Mouse (Mus musculus): ENCODE measurements around the gene Ankrd63.

The Ankrd63 gene

DNA sequence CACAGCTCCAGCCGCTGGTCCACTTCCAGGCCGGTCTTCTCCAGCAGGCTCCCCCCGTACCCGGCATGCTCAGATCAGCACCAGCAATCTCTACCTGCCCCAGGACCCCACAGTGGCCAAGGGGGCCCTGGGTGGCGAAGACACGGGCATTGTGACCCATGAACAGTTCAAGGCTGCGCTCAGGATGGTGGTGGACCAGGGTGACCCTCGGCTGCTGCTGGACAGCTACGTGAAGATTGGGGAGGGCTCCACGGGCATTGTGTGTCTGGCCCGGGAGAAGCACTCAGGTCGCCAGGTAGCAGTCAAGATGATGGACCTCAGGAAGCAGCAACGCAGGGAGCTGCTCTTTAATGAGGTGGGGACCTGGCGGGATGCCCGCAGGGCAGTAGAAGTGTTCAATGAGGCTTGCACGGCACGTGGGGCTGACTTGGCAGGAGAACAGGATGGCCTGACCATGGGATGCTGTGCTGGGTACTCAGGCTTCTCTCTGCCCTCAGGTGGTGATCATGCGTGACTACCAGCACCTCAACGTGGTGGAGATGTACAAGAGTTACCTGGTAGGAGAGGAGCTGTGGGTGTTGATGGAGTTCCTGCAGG, 10.3 kb downstream of the Ankrd63 start:
- no peak for DNase-seq (ENCODE audit: low spot score in 2 of 2)

DNA sequence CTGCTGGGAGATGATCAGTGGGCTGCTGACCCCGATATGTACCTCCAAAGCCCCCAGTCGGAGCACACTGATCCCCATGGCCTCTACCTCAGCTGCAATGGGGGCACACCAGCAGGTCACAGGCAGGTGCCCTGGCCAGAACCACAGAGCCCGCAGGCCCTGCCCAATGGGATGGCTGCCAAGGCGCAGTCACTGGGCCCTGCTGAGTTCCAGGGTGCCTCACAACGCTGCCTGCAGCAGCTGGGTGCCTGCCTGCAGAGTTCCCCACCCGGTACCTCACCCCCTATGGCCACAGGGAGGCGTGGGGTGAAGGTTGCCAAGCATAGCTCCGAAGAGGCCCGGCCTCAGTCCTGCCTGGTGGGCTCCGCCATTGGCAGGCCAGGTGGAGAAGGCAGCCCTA, 13.9 kb downstream of the Ankrd63 start:
- DNase-seq (ENCODE audit: low spot score in 2 of 2) = no peak

DNA sequence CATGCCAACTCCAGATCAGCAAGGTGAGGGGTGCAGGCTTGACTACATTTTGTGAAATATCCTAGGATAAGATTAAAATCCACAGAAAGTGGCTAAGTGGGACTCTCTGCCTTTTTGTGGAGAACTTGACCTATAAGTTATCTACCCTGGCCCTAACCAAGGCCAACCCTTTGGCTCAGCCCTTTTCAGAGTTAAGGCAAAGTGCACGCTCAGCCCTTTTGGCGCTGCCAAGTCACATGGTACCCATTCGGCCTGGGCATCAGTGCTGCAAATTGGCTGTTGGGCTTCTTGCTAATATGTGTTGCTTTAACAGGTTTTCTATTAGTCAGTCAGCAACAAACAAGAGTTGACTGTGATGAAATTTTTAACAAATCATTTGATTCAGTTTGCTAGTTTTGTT, 16.0 kb downstream of the Ankrd63 start:
- no peak for DNase-seq (ENCODE audit: low spot score in 2 of 2)

DNA sequence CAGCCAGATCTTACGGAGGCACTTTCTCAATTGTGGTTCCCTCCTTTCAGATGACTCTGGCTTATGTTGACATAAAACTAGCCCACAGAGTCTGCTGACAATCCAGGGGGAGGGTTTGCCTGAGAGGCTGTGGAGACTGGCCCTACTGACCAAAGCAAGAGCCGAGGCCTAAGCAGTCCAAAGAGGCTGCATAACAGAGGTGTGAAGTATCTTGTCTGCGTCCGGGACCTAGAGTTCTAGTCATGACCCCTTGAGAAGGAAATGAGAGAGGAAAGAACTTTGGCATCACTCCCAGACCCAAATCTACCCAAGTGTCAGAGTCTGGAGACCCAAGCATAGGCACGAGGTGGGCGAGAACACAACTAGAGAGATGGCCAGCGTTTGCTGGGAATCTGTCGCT, 17.1 kb downstream of the Ankrd63 start:
- DNase-seq (ENCODE audit: low spot score in 2 of 2) = no peak

DNA sequence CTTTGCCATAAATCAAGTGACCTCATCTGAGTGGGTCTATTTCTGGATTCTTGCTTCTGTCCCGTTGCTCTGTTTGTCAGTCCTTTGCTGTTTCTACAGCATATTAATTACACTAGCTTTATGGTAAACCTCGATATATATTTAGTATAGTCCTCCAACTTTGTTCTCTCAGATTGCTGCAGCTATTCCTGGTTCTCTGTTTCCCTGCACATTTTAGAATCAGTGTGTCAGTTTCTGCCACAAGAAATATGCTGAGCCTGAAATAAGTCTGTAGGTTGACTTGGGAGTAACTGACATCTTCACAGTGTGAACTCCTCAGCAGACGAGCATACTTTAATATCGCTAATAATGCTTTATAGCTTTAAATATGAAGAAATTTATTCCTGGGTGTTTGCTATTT, 18.7 kb downstream of the Ankrd63 start:
- DNase-seq (ENCODE audit: low spot score in 2 of 2) = no peak

DNA sequence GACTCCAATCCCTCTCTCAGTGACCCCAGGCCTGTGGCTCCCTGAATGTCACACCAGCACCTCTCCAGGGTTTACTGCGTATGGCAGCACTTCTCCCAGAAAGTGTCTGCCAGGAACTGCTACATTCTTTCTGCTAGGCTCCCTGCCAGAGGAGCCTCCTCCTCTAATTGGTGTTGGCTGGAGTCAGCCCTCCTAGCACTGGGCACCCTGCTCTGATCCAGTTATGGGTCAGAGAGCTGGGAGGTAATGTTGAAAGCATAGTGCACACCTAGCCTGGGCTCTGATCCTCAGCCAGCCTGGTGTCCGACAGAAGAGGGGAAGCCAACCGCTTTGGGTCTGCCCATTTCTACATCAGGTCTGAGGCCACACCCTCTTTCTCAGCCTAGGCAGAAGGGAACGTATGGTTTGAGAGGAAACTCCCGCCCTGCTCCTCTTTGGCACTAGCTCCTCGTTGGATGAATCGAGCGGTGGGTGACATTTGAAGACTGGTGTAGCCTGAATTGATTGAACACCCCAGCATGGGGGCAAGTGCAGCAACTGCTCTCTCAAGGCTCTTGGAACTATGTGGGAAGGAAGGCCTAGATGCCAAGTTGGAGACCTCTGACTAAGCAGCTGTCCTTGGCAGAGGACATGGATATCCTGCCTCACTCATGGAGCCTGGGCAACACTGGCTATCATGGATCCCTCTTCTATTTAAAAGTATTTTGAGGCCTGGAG, 21.1 kb downstream of the Ankrd63 start:
- no peak for DNase-seq (ENCODE audit: low spot score in 2 of 2)

DNA sequence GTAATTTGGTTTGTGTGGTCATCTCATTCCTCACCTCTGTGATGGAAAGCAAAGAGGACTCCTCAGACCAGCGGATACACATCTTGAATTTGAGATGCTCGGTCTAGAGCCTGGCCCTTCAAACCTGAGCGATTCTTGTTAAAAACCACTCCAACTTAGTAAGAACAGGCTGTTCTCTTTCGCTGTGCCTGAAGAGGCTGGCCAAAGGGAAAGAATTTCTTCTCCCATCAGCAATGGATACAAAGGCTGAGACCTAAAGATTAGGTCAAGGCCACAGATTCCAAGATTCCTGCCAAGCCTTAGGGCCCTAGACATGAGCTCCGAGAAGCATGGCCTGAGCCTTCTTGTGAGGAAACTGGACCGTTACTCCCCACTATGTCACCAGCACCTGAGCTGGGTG, 22.8 kb downstream of the Ankrd63 start:
- DNase-seq (ENCODE audit: low spot score in 2 of 2) = no peak

DNA sequence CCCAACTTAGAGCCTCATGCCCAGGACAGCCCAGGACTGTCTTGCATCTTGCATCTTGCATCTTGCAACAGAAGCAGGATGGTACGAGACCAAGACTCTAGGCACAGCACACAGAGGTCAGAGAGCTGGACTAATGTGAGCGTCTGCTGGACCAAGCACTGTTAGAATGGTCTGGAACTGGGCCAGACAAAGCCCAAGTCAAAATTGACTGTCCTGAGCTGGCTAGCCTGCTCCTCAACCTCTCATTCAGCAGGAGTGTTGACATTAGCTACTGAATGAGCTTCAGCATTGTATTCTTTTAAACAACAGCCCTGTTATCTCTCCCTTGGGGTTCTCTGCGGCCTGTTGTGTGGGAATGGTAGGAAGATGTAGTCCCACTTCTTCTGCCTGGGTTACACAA, 24.2 kb downstream of the Ankrd63 start:
- no peak for DNase-seq (ENCODE audit: low spot score in 2 of 2)

DNA sequence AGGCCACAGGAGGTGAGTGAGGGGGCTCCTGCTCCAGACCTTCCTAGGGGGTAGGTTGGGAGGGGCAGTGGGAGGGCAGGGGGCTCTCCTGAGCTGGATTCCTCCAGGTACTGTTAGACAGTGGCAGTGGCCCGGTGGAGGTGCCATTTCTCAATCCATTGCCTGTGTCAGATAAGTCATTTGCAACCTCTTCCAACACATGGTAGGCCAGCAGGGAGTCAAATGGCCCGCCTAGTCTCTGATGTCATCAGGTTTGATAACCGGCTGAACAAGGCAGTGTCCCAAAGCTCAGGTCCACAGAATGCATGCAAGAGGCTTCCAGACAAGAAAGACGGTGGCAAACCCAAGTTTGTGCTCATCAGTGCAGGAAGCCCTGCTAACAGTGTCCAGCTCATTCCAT, 25.9 kb downstream of the Ankrd63 start:
- DNase-seq (ENCODE audit: low spot score in 2 of 2) = no peak

DNA sequence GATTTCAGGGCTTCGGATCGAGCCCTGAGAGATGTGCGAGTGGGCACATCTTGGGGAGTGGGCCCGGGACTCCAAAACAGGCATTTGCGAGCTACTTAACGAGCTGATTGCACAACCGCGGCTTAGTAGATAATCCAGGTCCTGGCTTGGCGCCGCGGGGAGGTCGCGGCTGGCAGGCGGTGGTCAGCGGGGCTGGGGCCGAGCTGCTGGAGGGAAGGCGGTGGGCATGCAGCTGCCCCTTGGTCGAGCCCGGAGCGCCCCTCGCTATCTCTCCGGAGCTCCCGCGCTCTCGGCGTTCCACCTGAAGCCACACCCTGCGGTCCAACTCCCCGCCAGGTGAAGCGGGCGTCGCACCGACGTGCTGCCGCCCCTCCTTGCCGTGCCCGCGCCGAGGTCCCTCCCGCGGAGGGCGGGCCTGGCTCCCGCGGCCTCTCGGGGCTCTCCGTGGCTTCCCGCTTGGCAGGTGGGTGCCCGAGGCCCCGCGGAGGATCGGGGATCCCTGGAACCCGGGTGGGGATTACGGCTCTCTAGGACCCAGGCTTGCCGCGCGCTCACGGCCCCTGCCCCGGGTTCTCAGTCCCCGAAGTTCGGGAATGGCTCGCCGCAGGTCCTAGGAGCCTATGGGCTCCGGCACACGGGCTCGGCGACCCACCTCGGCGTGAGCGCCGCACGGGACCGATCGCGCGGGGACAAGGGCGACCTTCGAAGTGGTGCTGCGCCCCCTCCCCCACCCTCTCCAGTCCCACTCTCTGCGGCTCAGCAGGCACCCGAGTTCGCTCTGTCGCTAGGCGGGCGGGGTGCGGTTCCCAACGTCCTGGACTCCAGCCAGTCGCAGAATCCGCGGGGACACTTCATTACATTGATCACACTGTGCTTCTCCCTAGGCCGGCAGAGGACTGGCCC, 26.7 kb downstream of the Ankrd63 start:
- peak in 1 of 2 experiments; percentile 46 for DNase-seq (ENCODE audit: low spot score in 2 of 2)

DNA sequence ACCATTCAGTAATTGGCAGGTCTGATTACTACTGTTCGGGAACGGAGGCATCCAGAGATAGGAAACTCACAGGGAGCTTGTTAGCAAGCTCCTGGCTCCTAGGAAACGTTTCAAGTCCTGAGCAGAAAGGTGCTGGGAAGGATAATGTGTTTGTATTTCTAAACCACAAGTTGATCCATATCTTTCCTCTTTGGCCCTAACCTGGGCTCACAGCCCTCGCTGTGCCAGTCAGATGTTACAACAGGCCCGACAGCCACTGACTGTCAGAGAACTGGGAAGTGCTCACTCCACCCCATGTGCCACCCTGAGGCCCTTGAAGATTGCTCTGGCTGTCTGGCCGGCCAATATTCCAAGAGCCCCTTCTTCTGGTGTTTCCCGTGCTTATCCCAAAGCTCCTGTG, 29.3 kb downstream of the Ankrd63 start:
- no peak for DNase-seq (ENCODE audit: low spot score in 2 of 2)

DNA sequence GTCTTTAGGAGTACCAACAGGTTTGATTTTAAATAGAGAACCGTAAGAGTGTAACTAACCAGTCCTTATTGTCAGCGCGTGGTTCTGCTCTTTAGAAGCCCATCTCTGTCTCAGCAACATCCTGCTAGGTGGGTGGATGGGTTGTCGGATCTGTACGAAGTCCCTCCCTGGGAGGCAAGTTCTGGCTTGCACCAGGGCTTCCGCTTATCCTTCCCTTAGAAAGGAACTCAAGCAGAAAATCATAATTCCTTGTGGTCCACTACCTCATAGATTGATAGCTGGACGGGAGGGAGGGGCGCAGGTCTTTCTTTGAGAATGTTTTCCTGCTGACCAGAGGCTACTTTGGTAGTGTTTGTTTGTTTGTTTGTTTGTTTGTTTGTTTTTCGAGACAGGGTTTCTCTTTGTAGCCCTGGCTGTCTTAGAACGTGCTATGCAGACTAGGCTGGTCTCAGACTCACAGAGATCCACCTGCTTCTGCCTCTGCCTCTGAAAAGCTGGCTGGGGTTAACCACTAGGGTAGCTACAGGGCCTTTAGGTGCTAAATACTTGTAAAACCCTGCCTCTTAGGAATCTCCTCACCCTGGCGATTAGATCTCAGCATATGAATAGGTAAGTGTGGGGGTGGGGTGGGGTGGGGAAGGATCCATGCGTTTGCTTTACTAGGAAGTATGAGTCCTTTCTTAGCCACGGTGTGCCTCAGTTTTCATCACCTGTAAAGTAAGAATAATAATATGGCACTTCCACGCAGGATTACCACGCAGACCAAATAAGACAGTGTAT, 29.9 kb downstream of the Ankrd63 start:
- no peak for DNase-seq (ENCODE audit: low spot score in 2 of 2)

DNA sequence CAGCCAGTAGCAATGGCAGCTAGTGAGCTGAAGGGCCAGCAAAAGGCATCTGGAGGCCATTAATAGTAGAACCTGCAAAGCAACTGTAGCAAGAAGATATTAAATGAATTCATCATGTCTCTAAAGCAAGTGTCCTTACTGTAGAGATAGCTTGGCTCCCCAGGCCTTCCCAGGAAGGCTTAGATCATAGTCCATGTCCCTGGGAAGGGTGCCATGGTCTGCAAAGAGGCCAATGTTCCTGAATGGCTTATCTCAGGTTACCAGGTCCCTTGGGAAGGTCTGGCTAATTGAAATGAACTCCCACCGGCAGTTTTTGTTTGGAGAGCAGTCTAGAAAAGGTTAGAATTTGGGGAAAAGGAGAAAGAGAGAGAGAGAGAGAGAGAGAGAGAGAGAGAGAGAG, 32.0 kb downstream of the Ankrd63 start:
- DNase-seq (ENCODE audit: low spot score in 2 of 2) = no peak

DNA sequence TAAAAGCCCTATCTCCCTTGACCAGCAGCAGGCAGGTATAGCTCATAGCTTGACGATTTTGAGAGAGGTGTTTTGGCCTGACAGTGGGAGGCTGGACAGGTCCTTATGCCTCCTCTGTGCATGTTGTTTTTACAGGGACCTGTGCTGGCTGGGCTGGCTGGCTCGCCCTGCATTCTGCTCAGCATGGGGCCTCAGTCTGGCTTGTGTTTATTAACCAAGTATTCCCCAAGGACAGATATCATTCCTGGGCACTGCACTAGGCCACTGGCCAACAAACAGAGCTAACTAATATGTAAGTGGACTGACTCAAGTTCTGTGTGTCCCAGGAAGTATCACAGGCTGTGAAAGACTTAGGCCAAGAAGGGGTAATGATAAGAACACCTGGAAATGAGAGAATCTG, 34.0 kb downstream of the Ankrd63 start:
- no peak for DNase-seq (ENCODE audit: low spot score in 2 of 2)

DNA sequence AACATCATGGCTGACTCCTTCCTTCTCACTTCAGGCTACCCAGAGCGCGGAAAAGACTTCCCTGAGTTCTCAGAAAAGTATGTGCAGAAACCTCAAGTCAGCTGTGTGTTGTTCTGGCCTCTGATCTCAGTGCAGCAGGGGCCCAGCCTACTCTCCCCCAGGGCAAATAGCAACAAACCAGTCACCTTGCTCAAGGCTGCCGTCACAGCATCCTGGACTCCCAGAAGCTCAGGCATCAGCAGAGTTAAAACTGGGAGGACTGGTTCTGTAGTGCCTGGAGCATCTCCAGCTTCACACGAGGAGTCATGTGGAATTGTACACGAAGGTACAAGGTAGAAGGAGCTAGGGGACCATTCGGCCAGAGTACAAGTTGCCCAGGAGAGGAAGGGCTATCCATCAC, 34.5 kb downstream of the Ankrd63 start:
- DNase-seq (ENCODE audit: low spot score in 2 of 2) = no peak

DNA sequence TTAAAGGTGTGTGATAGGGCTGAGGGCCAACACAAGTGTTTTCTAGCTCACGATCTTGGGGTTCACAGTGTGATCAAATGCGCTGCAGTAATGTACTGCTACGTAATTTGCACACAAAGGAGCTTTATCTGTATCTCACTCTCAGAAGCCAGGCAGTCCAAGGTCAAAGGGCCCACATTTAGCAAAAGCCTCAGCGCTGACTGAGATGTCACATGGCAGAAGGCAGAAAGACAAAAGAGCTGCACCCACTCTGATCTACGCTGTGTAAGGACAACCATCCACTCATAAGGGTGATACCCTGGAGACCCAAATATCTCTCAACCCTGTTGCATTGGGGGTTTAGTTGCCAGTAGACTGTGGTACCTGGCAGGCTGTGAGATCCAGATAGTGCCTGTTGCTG, 36.6 kb downstream of the Ankrd63 start:
- DNase-seq (ENCODE audit: low spot score in 2 of 2) = no peak

DNA sequence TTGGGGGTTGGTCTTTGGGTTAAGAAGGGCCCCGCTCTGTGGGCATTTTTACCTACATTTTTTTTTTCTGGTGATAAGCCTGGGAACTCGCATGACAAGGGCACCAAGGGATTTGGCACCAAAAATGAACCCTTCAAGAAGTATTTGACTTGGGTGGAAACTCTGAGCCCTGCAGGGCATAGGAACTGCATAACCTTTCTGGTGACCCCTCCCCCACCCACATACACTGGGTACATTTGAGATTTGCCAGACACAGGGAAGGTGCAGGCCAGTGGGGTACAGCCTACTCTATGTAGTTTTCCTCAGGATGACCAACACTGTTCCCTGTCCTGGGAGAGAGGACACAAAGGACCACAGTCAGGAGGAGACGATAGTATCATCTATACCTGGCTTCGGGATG, 38.1 kb downstream of the Ankrd63 start:
- DNase-seq (ENCODE audit: low spot score in 2 of 2) = no peak

DNA sequence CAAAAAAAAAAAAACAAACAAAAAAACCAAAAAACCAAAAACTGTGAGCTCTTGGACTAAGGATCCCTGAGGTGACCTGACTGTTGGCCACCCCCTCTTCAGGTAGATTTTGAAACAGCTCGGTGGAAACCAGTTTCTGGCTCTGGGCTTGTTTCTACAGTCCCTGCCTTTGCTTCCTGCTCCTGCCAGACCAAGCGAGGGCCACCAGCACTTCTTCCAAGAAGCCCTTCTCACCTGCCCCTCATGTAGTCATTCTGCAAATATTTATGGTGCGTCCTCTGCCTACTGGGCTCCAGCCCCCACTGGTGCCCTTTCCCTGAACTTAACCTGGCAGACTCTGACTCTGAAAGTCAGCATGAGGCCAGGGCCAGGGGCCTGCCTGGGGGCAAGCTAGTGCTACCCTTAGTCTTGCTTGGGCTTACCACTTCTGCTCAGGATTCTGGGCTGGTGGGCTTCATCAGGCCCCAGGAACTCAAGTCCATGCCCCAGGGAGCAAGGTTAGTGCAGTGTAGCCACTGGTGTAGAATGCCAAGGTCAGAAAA, 38.7 kb downstream of the Ankrd63 start:
- DNase-seq (ENCODE audit: low spot score in 2 of 2) = no peak

DNA sequence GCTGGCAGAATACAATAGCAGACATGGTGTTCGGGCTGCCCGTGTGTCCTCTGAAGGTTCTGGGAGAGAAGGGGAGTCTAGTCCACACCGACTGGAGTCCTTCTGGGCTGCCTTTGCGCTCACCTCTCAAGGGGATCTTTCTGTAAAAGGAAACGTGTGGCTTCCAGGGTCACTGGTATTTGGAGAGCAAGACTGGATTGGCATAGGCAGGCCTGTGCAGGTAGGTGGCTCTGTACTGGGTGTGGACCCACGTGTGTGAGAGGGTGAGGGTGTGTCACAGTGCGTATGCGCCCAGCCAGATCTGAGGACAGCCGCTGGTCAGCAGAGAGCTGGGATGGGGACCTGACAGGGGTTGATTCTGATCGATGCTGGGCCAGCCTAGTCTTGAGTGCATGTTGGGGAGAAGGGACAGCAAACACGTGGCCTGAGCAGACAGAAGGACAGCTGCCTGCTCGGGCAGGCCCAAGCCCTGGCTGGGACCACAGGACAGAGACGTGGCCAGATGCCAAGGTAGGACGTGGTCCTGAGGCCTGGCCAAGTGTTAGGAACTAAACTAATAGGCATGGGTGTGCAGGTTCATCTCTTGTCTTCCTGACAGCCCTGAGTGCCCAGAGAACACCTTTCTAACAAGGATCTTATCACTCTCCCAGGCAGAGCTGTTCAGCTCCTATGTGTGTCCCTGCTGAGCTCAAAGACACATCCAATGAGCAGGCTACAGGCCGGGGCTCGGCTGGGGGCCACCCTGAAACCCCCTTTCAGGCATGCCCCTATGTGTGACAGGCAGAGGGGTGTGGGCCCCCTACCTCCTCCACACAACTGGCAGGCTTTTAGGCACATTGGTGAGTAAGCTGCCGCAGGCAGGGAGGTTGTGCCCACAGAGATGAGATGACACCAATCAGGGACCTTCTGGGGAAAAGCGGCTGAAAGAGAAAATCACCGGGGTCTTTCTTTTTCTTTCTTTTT, 39.7 kb downstream of the Ankrd63 start:
- no peak for DNase-seq (ENCODE audit: low spot score in 2 of 2)
